Comparison of ENCODE assay signal across 9 mouse cellular contexts in the genomic region with DNA sequence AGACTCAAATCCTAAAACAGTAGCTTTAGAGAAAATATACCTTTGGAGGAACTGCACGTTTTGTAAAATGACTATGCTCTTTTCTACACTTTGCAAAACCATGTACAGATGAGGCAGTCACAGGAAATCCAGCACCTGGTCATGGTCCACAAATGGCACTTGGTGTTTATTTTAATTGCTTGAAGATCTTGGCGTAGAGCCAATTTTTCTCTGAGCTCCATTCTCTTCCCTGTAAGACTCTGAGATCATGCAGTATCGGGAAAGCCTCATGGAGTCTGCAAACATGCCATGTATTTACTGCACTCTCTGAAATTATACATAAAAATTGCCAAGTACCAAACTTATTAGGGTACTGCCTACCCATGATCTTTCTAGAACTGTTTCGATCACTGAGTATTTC.
A peak's percentile ranks its signal among the peaks of the same experiment; 100 is the strongest.
DNase-seq lines count a peak whose midpoint lies in the region; ATAC-seq lines count a peak whose summit lies in the region.
"Had no signal": no experiment of that assay in that cellular context is flagged by ENCODE, and none has a peak within 500 bp of the region (broad histone marks: within the 10 kb centered on the region; RNA-seq: fewer than 3 reads in every experiment).

No protein-coding gene starts in this region.

- no peak overlapping the region for H3K9ac ChIP-seq in embryonic facial prominence, embryonic 15.5 days
- no peak overlapping the region for H3K9ac ChIP-seq in hindbrain, embryonic 16.5 days (ENCODE audit: low read depth, low read length)

- H3K27ac ChIP-seq in embryonic facial prominence, embryonic 15.5 days (replicated peaks): no peak overlapping the region
- no peak overlapping the region for H3K27ac ChIP-seq in hindbrain, embryonic 16.5 days (ENCODE audit: low read depth, low read length)

- DNase-seq in layer of hippocampus, adult 11-12 months (ENCODE audit: low spot score): peak; percentile 3
- DNase-seq in layer of hippocampus, adult 9-10 months (ENCODE audit: low spot score): no peak
- DNase-seq in lung, postnatal 36 days: peak; percentile 33
- DNase-seq in spleen, postnatal 14 days (ENCODE audit: low spot score in 2 of 2): no peak
- DNase-seq in thymus, postnatal 4 days: no peak
- DNase-seq: thymus, adult 18-20 months had no signal

- H3K36me3 ChIP-seq in embryonic facial prominence, embryonic 15.5 days: no peaks in the 10 kb centered on the region
- H3K36me3 ChIP-seq in hindbrain, embryonic 16.5 days (ENCODE audit: control insufficient read depth, insufficient read depth, low read length): no peaks in the 10 kb centered on the region

- ATAC-seq in embryonic facial prominence, embryonic 15.5 days (ENCODE audit: insufficient number of reproducible peaks, low FRiP score, low TSS enrichment, low read depth): peak; percentile 47; the same call in 1 of the 2 replicates
- peak; percentile 60; the same call in 1 of the 2 replicates for ATAC-seq in hindbrain, embryonic 16.5 days

- H3K27me3 ChIP-seq in embryonic facial prominence, embryonic 15.5 days: no peaks in the 10 kb centered on the region
- H3K27me3 ChIP-seq in hindbrain, embryonic 16.5 days (replicated peaks; ENCODE audit: control insufficient read depth, insufficient read depth, low read length): no peaks in the 10 kb centered on the region

- WGBS in embryonic facial prominence, embryonic 15.5 days: 59% methylated on average over 4 of the region's 4 CpGs
- WGBS in hindbrain, embryonic 16.5 days: 69% methylated on average over 4 of the region's 4 CpGs

- H3K4me2 ChIP-seq in embryonic facial prominence, embryonic 15.5 days (replicated peaks): no peak overlapping the region
- no peak overlapping the region for H3K4me2 ChIP-seq in hindbrain, embryonic 16.5 days (ENCODE audit: low read length)

- H3K4me3 ChIP-seq in embryonic facial prominence, embryonic 15.5 days (replicated peaks): no peak overlapping the region
- no peak overlapping the region for H3K4me3 ChIP-seq in hindbrain, embryonic 16.5 days (ENCODE audit: low read length)
- H3K4me3 ChIP-seq: myocyte had no signal

- H3K9me3 ChIP-seq in embryonic facial prominence, embryonic 15.5 days (replicated peaks): no peaks in the 10 kb centered on the region
- no peaks in the 10 kb centered on the region for H3K9me3 ChIP-seq in hindbrain, embryonic 16.5 days (ENCODE audit: control insufficient read depth, low read length)

- H3K4me1 ChIP-seq in embryonic facial prominence, embryonic 15.5 days: no peaks in the 10 kb centered on the region
- H3K4me1 ChIP-seq in hindbrain, embryonic 16.5 days (ENCODE audit: control insufficient read depth, insufficient read depth, low read depth, low read length): no peaks in the 10 kb centered on the region

Comparison
In these comparisons a context has a peak if more than half of its experiments do, and no peak if none do; other contexts are left out.
1. DNase-seq: peak in layer of hippocampus, adult 11-12 months (single experiment) and lung, postnatal 36 days (single experiment); none in layer of hippocampus, adult 9-10 months (single experiment), spleen, postnatal 14 days (0 of 2) and thymus, postnatal 4 days (single experiment).